Mouse (Mus musculus) liver, embryonic 14.5 days (tissue): ENCODE data around the gene Apoh. TPM values are rescaled to one million over a fixed set of nuclear protein-coding genes. Genes with fewer than 3 reads are reported as not detected.

Experiments
- ATAC-seq: fragments of 200-750 bp; cut with Nextera tagmentation; 2 replicates; pipeline ENCODE4 v1.8.0; 2017; ENCODE audit warnings: moderate number of reproducible peaks, mild to moderate bottlenecking, moderate library complexity; ENCODE audit not compliant: insufficient read depth
- DNase-seq, 3 experiments: peaks; one replicate each; pipeline ENCODE4 v3.0.0-alpha.2; 2012 to 2013; ENCODE audit warnings: low read depth in 3 of 3, low spot score in 3 of 3
- H3K27ac ChIP-seq: fragments of 300-500 bp; sonication (generic); 2 replicates; pipeline ENCODE4 v1.5.1; 2014; ENCODE audit warnings: moderate library complexity, mild to moderate bottlenecking, control low read depth, inconsistent platforms
- H3K27me3 ChIP-seq: fragments of 300-500 bp; sonication (generic); 2 replicates; pipeline ENCODE4 v1.6.1; 2014; ENCODE audit warnings: mild to moderate bottlenecking, low read length, moderate library complexity; ENCODE audit not compliant: control insufficient read depth, insufficient read depth
- H3K36me3 ChIP-seq: fragments of 300-500 bp; sonication (generic); replicated peaks from 2 replicates; pipeline ENCODE4 v1.6.1; 2014; ENCODE audit warnings: low read depth; ENCODE audit not compliant: control insufficient read depth, insufficient read depth
- H3K4me1 ChIP-seq, 2 experiments: fragments of 200-500 bp in 1 of 2; fragments of 300-500 bp in 1 of 2; sonication (generic) in 1 of 2; replicated peaks; 2 replicates each; pipeline ENCODE4 v1.6.1; 2012 to 2014; ENCODE audit warnings: antibody characterized with exemption in 1 of 2, inconsistent platforms in 1 of 2, low read length in 1 of 2; ENCODE audit not compliant: control insufficient read depth in 2 of 2, insufficient read depth in 2 of 2
- H3K4me2 ChIP-seq: fragments of 300-500 bp; sonication (generic); 2 replicates; pipeline ENCODE4 v1.6.1; 2014; ENCODE audit warnings: low read depth, mild to moderate bottlenecking, control low read depth, moderate library complexity
- H3K4me3 ChIP-seq, 2 experiments: fragments of 200-500 bp in 1 of 2; fragments of 300-500 bp in 1 of 2; sonication (generic) in 1 of 2; 2 replicates each; pipeline ENCODE4 v1.5.1; 2012 to 2014; ENCODE audit warnings: low read depth in 2 of 2, low read length in 2 of 2, mild to moderate bottlenecking in 2 of 2, control low read depth in 1 of 2, inconsistent platforms in 1 of 2, moderate library complexity in 1 of 2; ENCODE audit not compliant: insufficient read depth in 1 of 2
- H3K9ac ChIP-seq: fragments of 300-500 bp; sonication (generic); replicated peaks from 2 replicates; pipeline ENCODE4 v1.6.1; 2014; ENCODE audit warnings: mild to moderate bottlenecking, control low read depth, moderate library complexity
- H3K9me3 ChIP-seq: fragments of 300-500 bp; sonication (generic); 2 replicates; pipeline ENCODE4 v1.6.1; 2016; ENCODE audit warnings: low read length, mixed read lengths; ENCODE audit not compliant: control insufficient read depth
- CTCF ChIP-seq: IDR thresholded peaks from 2 replicates; pipeline ENCODE4 v1.5.1; 2016; ENCODE audit warnings: antibody characterized with exemption, low read depth, control low read depth
- EP300 ChIP-seq: IDR thresholded peaks from 2 replicates; pipeline ENCODE4 v1.6.1; 2016; ENCODE audit warnings: antibody characterized with exemption, low read depth
- WGBS: fragments of 180-500 bp; shearing (Covaris S2); extraction: QIAGEN DNeasy Blood & Tissue Kit; methylation state at CpG from one replicate; pipeline ENCODE4 v1.1.7; 2014; ENCODE audit not compliant: insufficient replicate concordance; 5-methylcytosine and 5-hydroxymethylcytosine counted together
- polyA plus RNA-seq, 2 experiments: library from polyadenylated mRNA; depleted of rRNA in 1 of 2; stranded (reverse) in 1 of 2; unstranded in 1 of 2; fragments of >200 nt; fragmentation: Nextera tagmentation in 1 of 2; extraction: Ambion mirVana in 1 of 2; gene quantifications; 2 replicates each; pipeline versions ENCODE4 v1.2.1 to v1.2.3; 2012 to 2014

Apoh gene
- polyA plus RNA-seq, 2 experiments = 286 to 287 TPM

DNA sequence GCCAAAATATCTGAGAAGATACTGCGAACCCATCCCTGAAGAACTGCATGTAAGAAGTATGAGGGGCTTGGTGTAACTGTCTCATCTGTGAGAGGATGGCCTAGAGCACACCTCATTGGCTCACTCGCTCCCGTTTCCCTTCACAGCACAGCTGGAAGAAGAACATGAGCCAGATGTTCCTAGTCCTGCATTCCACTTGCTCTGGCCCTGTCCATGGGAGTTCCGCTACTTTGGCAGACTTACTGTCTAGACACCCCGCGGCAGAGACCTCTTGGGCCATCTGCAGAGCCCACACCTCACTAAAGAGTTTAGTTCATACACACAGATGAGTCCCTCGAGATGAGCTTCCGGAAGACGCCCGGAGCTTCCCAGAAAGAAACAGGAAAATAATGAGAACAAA is 43.2 kb upstream of the Apoh start:
- 72% methylated on average over 10 of the region's 10 CpGs for WGBS
- Histone ChIP-seq H3K27ac (no peak overlapping the region), H3K4me2 (no peak overlapping the region), H3K36me3 (no peaks in the 10 kb centered on the region), H3K27me3 (no peaks in the 10 kb centered on the region), H3K9ac (no peak overlapping the region), H3K4me1 (peaks cover 5 to 6% of the 10 kb centered on the region in 2 experiments), H3K4me3 (no peak overlapping the region), H3K9me3 (no peaks in the 10 kb centered on the region)
- TF ChIP-seq EP300 (no peak), CTCF (no peak)
- DNase-seq (no peak), ATAC-seq (no peak)

DNA sequence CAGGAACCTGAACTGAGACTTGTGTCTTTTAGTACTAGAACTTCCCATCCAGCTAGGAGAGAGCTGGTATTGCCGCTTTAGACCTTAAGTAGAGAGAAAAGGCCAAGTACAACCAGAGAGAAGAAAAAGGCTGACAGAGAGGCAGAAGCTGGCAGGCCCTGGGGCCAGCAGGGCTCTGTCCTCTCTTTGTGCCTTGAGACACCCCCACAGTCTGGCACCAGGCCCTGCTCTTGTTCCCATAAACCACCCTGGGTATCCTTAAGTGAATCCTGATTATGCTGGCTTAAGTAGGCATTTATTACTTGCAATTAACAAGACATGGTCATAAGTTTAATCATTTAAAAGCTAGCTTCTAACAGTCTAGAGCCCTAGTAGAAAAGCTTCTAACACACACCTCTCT is 42.7 kb upstream of the Apoh start:
- H3K9ac ChIP-seq = no peak overlapping the region
- no peaks in the 10 kb centered on the region for H3K27me3 ChIP-seq
- no peak overlapping the region for H3K4me3 ChIP-seq
- H3K4me2 ChIP-seq = no peak overlapping the region
- H3K27ac ChIP-seq = no peak overlapping the region
- ATAC-seq (no peak), DNase-seq (no peak)
- TF ChIP-seq CTCF = no peak
- no peak for TF ChIP-seq EP300
- no peaks in the 10 kb centered on the region for H3K36me3 ChIP-seq
- no peaks in the 10 kb centered on the region for H3K9me3 ChIP-seq
- H3K4me1 ChIP-seq = peaks cover under 1% of the 10 kb centered on the region in 2 experiments; a peak in 2 of 4 replicates
- 56% methylated on average over 1 of the region's 1 CpGs for WGBS

DNA sequence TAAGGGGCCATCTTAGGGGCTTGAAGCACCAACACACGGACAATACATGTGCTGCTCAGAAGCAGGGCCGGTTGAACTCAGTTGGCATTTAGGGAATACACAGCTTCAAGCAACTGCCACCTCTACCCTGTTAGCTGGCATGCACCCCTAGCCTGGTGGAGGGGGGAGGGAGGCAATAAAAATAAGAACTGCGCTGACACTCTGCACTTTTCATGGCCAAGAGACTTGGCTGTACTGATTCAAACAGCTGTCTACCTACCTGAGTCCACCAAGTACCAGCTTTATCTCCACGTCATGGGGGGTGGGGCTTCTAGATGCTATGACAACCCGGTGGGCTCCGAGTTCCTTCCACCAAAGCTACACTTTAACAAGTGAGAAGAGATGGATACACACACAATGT is 42.1 kb upstream of the Apoh start:
- H3K9ac ChIP-seq = no peak overlapping the region
- 77% methylated on average over 6 of the region's 6 CpGs for WGBS
- H3K4me1 ChIP-seq = no peaks in the 10 kb centered on the region; a peak in 2 of 4 replicates
- ATAC-seq = no peak
- no peaks in the 10 kb centered on the region for H3K36me3 ChIP-seq
- no peak for DNase-seq
- H3K27ac ChIP-seq = no peak overlapping the region
- no peaks in the 10 kb centered on the region for H3K9me3 ChIP-seq
- TF ChIP-seq CTCF (no peak), EP300 (no peak)
- H3K27me3 ChIP-seq = no peaks in the 10 kb centered on the region
- no peak overlapping the region for H3K4me3 ChIP-seq
- H3K4me2 ChIP-seq = no peak overlapping the region

DNA sequence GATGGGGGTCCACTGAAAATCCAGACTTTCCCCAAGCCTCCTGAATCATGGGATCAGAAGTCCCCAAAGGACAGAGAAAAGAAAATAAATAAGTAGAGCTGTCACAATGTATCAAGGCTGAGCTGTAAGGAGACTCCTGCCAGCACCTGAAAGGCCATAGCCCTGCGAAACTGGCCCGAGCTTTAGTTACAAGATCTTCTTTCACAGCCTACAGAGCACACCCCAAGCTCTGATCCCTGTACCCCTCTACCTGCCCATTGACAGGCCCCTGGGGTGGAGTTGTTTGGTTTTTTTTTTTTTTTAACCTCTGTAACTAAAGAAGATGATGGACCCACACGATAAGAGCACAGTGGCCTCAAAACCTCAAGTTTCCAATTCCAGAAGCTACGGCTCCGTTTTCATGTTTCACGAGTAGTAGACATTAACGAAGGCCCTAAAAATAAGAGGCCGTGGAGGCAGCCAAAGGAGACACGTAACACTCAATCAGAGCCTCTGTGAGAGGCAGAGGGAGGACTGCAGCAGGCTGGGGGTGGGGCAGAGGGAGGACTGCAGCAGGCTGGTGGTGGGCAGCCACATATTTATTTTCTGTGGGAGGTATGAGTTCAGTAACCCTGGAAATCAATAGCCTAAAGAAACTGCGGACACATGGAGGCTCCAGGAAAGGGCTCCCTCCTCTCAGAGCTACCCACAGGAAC is 41.2 kb upstream of the Apoh start:
- WGBS = 70% methylated on average over 10 of the region's 10 CpGs
- Histone ChIP-seq H3K27me3 (no peaks in the 10 kb centered on the region), H3K4me2 (no peak overlapping the region), H3K36me3 (no peaks in the 10 kb centered on the region), H3K4me3 (no peak overlapping the region), H3K4me1 (no peaks in the 10 kb centered on the region; a peak in 2 of 4 replicates), H3K9me3 (no peaks in the 10 kb centered on the region), H3K27ac (no peak overlapping the region), H3K9ac (no peak overlapping the region)
- ATAC-seq (no peak), DNase-seq (no peak)
- TF ChIP-seq CTCF (no peak), EP300 (no peak)

DNA sequence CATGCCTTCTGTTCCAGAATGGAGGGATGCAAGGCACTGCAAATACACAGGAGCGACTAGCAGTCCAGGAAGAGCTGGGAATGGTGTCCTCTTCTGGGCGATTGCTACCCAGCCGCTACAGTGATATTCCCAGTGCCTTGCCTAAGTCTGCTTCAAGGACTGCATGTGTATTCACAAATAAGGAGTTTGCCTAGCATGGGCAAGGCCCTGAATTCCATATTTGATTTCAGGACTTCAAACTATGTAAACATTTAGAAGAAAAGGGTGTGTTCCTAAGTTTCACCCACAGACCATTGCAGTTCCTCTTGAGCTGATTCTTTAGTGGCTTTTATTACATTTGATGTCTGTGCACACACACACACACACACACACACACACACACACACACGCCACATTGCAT is 39.4 kb upstream of the Apoh start:
- Histone ChIP-seq H3K4me2 (no peak overlapping the region), H3K27me3 (no peaks in the 10 kb centered on the region), H3K9me3 (no peaks in the 10 kb centered on the region), H3K36me3 (no peaks in the 10 kb centered on the region), H3K4me3 (no peak overlapping the region), H3K4me1 (peaks cover 0 to 1% of the 10 kb centered on the region in 2 experiments; a peak in 1 of 4 replicates), H3K27ac (no peak overlapping the region), H3K9ac (no peak overlapping the region)
- ATAC-seq (no peak), DNase-seq (no peak)
- 64% methylated on average over 4 of the region's 4 CpGs for WGBS
- no peak for TF ChIP-seq EP300
- TF ChIP-seq CTCF = no peak
